Mouse (Mus musculus): ENCODE measurements around the gene Rabep2.

The Rabep2 gene

DNA sequence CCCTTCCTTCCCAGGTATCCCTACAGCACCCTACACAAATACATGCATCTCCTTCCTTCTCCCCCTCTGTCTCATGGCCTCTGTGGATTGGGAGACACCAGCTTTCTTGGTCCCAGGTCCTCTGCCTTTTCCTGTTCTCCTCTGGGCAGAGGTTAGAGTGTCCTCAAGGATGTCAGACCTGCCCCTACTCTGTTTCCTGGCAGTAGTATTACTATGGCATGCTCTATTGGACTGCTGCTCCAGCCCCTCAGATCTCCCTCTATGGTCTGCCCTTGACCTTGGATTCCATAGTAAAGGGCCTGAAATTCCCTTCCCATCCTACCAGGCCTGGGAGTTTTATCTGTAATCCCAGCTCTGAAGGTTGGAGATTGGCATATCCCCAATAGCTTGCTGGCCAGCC, 1.6 kb downstream of the Rabep2 start:
- peak; percentile 34 to 61 for DNase-seq (ENCODE audit: inconsistent age in 2 of 2, low spot score in 1 of 2)

DNA sequence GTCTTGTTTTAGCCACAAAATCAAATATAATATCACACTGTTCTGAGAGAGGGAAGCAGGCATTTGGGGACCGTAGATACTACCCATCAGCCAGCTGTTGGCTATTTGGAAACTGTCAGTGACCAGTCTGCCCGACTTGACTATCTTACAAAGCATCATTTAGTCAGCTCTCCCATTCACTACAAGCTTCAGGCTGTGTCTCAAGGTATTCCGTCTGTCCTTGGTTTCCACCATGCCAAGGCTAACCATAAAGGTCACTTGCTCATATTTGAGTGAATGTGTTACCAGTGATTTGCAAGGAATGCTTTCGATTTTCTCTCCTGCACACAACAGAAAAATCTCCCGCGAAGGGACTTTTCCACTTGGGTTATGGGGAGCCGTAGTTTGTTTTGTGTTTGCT, 6.2 kb downstream of the Rabep2 start:
- peak; percentile 78 to 90 for DNase-seq (ENCODE audit: inconsistent age in 2 of 2, low spot score in 1 of 2)

GRCm38 (mm10) chr7:126435801-126436200, 7.2 kb downstream of the Rabep2 start:
- DNase-seq (ENCODE audit: inconsistent age in 2 of 2, low spot score in 1 of 2) = peak in 1 of 2 experiments; percentile 51

DNA sequence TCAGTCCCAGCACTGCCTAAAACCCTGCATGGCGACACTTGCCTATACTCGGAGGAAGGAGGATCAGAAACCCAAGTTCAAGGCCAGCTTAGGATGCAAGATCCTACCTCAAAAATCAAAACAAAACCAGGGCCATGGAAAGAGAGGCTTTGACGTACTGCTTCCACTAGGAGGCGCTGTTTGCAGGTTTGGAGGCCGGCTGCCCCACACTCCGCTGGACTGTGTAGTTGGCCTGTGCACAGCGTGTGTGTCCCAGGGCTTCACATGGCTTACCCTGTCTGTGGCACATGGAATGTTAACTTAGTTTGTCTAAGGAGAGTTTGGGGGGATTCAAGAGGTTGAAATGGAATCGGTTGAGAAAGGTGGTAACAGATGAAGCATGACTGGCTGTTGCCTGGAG, 8.3 kb downstream of the Rabep2 start:
- DNase-seq (ENCODE audit: inconsistent age in 2 of 2, low spot score in 1 of 2) = peak; percentile 69 to 88

- DNase-seq (ENCODE audit: inconsistent age in 2 of 2, low spot score in 1 of 2) = no peak
Observed at GRCm38 (mm10) chr7:126440134-126440533, 11.6 kb downstream of the Rabep2 start.

DNA sequence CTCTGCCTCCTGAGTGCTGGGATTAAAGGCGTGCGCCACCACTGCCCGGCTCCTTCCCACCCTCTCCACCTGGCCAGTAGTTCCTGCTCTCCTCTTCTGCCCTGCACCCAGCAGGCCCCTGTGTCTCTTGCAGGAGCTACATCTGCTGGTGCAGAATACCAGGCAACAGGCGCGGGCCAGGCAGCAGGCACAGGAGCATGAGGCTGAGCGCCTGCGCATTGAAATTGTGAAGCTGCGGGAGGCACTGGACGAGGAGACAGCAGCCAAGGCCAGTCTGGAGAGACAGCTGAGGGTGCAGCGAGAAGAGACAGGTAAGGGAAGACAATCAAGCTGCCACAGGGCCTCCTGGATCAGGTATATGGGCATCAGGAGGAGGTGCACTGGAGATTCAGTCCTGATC, 15.4 kb downstream of the Rabep2 start:
- DNase-seq (ENCODE audit: inconsistent age in 2 of 2, low spot score in 1 of 2) = no peak

GRCm38 (mm10) chr7:126444536-126444935, 16.0 kb downstream of the Rabep2 start:
- no peak for DNase-seq (ENCODE audit: inconsistent age in 2 of 2, low spot score in 1 of 2)

GRCm38 (mm10) chr7:126445104-126445815, 16.7 kb downstream of the Rabep2 start:
- no peak for DNase-seq (ENCODE audit: inconsistent age in 2 of 2, low spot score in 1 of 2)

DNA sequence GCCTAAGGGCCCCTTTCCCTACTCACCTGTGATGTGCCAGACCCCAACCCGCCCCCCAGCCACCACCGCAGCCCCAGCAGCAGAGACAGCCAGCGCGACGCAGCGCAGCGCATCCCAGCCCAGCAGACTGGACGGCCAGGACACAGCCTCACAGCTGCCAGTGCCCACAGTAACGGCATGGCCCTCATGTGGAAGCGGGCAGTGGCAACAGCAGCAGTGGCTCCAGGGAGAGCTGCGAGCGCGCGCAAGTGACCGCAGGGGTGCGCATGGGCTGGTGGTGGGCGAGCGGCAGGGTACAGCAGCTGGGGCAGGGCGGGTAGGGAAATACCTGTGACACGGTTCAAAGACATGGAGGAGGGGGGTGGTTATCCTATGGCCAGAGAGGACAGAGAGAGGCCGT, 17.7 kb downstream of the Rabep2 start:
- no peak for DNase-seq (ENCODE audit: inconsistent age in 2 of 2, low spot score in 1 of 2)

DNA sequence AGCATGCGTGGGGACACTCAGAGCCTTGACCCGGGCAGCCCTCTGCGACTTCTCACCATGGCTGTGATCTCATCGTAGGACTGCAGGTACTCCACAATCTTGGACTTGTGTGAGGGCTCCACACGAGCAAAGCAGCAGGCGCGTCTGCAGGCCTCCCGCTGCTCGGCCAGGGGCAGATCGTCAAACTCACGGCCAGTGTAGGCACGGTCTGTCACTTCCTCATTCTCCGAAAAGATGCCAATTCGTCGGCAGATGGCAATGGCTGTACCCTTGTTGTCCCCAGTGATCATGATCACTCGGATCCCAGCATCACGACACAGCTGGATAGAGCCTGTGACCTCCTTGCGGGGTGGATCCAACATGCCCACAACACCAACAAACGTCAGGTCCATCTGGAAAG, 19.9 kb downstream of the Rabep2 start:
- no peak for DNase-seq (ENCODE audit: inconsistent age in 2 of 2, low spot score in 1 of 2)

DNA sequence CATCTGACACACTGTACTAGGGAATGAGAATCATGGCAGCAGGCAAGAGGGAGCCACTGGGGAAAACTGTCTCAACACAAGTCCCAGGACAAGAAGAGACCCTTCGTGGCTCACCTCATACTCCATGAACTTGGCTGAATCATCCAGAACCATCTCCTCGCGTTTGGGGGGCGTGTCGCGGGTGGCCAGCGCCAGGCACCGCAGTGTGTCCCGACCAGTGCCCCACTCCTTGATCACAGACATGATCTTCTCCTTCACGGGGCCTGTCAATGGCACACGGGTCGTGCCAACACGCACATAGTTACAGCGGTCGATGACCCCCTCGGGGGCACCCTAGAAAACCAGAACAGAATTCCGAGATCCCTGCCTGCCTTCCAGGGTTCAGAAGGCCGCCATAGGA, 21.4 kb downstream of the Rabep2 start:
- no peak for DNase-seq (ENCODE audit: inconsistent age in 2 of 2, low spot score in 1 of 2)

DNA sequence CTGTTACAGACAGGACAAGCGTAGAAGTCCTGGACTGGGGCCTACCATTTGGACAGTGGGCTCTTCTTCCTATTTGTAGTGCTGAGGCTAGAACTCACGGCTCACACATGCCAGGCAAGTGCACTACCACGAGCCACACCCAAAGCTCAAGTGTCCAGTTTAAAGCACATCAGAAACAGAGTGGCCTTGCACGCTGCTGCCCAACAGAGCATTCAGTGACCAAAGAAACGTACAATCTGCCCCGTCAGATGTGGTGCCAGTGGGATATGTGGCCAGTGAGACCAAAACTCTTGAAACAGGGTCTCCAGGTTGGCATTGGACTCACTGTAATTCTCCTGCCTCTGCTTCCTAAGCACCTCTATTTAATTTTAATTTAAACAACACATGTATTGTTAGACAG, 22.1 kb downstream of the Rabep2 start:
- no peak for DNase-seq (ENCODE audit: inconsistent age in 2 of 2, low spot score in 1 of 2)

GRCm38 (mm10) chr7:126452244-126452643, 23.7 kb downstream of the Rabep2 start:
- DNase-seq (ENCODE audit: inconsistent age in 2 of 2, low spot score in 1 of 2) = no peak

DNA sequence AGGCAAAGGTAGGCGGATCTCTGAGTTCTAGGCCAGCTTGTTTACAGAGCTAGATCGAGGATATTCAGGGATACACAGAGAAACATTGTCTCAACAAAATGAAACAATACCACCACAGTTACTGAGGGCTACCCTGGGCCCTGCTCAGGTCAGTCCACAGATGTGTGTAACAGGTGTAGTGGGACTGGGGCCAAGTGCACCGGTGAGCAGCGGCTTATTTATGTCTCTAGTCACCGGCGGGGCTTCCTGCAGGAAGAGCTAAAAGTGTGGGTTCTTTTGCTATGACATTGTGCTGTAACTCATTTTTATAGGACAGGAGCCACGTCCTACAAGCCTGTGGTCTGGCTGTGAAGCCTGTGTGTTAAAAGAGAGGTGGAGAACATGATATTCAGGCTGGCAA, 25.3 kb downstream of the Rabep2 start:
- no peak for DNase-seq (ENCODE audit: inconsistent age in 2 of 2, low spot score in 1 of 2)

DNA sequence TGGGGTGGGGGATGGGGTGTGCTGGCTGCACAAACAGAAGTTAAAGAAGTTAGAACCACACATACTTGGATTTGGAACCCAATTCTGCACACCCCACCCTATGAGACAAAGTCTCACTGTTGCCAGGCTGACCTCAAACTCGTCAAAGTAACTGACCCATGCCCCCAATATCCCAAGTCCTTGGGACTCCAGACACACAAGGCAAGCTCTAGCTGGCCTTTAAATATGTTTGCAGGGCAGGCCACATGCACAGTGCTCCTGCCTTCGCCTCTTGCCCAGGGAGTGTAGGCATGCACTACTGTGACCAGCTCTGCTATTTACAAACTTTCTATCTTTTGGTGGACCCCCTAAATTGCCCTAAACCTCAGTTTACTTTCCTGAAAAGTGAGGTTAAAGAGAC, 26.7 kb downstream of the Rabep2 start:
- DNase-seq (ENCODE audit: inconsistent age in 2 of 2, low spot score in 1 of 2) = no peak

DNA sequence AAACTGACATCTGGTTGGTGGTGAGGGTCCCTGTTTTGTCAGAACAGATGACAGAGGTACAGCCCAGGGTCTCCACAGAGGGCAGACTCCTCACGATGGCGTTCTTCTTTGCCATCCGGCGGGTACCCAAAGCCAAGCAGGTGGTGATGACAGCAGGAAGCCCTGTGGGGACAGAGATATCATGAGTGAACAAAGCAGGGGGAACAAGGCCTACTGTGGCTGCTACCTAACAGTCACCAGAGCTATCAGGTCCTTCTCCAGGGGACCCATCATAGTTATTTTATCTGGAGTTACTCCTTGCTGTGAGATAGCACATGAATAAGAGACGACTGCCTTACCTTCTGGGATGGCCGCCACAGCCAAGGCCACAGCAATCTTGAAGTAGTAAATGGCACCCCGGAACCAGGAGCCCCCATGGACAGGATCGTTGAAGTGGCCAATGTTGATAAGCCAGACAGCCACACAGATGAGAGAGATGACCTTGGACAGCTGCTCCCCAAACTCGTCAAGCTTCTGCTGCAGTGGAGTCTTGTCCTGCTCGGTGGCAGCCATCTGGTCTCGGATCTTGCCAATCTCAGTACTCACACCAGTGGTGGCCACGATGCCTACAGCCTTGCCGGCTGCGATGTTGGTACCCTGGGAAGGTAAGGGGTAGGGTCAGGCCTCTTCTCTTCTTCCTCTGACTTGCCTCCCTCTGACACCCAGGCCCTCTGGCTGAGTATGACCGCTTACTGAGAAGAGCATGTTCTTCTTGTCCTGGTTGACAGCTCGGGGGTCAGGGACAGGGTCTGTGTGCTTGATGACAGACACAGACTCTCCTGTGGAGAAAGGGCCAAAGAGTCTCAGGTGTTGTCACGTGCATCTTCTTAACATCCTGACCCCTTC, 28.1 kb downstream of the Rabep2 start:
- no peak for DNase-seq (ENCODE audit: inconsistent age in 2 of 2, low spot score in 1 of 2)

DNA sequence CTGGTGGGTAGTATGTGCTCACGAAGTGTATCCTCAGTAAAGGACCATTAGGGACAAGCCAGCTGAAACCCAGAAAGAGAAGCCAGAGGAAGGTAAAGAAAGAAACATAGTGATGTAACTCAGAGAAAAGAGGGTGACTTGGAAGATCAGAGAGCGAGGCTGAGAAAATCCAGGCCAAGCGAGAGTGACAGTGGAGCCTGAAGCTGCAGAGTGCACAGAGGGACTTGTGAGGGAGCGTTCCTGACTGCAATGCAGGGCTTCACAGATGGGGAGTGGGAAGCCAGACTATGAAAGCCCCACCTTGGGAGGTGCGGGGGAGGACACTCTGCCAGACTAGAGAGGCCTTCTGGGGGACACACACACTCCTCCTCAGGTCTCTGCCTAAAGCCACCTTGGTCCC, 29.7 kb downstream of the Rabep2 start:
- no peak for DNase-seq (ENCODE audit: inconsistent age in 2 of 2, low spot score in 1 of 2)

DNA sequence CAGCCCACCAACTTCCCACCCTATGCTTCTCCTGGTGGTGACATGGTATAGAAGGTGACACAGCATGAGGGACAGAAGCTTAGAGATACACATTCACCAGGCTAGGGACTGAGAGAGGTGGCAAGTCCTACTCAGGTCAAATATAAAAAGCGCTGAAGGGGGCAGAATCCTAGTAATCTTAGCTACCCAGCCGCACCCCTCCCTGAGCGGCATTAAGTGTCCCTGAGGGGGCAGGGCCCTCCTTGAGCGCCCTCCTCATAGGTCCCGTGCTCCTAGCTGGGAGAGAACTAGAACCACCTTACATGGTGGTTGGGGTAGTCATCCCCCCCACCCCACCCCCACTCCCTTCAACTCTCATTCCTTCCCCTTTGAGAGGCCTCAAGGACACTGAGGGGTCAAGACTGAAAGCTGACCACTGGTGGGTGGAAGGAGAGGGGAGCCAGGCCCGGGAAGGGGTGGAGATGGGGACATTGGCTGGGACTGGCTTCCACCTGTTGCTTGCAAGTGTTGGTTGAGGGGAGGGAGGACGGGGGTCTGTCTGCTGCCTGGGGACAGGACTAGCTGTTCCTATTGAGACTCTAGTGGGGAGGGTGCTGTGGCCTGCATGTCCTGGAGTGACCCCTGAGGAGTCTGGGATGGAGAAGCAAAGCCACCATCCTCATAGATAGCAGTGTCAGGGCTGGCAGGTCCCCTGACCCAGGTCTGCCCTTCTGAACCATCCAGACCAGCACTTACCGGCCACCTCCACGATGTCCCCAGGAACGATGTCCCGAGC, 30.5 kb downstream of the Rabep2 start:
- no peak for DNase-seq (ENCODE audit: inconsistent age in 2 of 2, low spot score in 1 of 2)

DNA sequence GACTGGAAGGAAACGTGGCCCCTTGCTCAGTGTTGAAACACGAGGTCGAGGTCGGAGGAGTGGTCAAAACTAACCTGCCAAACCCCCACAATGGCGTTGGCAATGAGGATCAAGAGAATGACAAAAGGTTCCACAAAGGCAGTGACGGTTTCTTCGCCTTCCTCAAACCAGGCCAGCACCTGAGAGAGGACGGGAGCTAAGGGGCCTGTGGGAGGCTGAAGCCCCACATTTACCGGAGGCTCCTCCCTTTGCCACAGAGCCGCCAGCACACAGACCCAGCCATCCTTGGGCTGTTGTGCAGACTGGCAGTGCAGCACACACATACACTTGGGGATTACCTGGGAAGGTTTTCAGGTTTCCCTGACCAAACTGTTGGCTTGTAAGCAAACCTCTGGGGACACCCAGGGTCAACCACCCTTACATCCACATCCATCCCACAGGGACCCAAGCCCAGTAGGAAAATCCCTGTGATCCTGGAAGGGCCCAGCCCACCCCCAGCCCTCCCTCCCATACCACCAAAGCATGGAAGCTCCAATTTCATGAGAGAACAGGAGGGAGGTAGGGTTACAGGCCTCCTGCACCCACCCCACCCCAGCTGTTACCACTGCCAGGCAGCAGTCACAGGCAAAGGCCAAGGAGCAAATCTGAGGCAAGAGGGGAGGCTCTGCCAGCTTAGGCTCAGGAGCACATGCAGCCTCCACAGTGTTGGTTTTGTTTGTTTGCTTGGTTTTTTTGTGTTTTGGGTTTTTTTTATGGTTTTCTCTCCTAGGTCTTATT, 32.3 kb downstream of the Rabep2 start:
- no peak for DNase-seq (ENCODE audit: inconsistent age in 2 of 2, low spot score in 1 of 2)

GRCm38 (mm10) chr7:126461626-126462025, 33.1 kb downstream of the Rabep2 start:
- DNase-seq (ENCODE audit: inconsistent age in 2 of 2, low spot score in 1 of 2) = no peak

DNA sequence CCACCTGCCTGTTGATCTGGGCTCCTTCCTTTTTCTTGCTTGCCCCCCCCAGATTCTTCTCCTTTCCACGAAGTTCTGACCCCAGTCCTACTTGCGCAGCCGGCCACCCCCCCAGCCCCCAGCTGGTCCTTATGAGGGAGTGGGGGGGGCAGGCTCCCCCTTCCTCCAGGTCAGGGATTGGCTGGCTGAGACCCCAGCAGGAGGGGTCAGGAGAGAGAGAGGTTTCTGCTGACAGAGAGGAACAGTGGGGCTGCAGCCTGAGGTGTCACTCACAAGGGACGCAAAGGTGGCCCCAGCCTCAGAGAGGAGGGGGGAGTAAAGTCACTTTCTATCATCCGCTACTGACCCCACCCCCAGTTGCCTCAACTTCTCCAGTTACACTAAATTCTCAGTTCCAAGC, 34.4 kb downstream of the Rabep2 start, which contains the start of gene Atp2a1:
TSS of gene Atp2a1 (minus strand) at position 105 of the 400 bp plus-strand sequence.
- DNase-seq (ENCODE audit: inconsistent age in 2 of 2, low spot score in 1 of 2) = no peak
